Mouse (Mus musculus): ENCODE results near the gene Nrd1. TPM values are rescaled to one million over a fixed set of nuclear protein-coding genes. Genes with fewer than 3 reads are reported as not detected.
A peak's percentile ranks its signal among the peaks of the same experiment; 100 is the strongest.

The Nrd1 gene
- total RNA-seq (2021): 100 to 1,000 TPM; 155 to 157 TPM

DNA sequence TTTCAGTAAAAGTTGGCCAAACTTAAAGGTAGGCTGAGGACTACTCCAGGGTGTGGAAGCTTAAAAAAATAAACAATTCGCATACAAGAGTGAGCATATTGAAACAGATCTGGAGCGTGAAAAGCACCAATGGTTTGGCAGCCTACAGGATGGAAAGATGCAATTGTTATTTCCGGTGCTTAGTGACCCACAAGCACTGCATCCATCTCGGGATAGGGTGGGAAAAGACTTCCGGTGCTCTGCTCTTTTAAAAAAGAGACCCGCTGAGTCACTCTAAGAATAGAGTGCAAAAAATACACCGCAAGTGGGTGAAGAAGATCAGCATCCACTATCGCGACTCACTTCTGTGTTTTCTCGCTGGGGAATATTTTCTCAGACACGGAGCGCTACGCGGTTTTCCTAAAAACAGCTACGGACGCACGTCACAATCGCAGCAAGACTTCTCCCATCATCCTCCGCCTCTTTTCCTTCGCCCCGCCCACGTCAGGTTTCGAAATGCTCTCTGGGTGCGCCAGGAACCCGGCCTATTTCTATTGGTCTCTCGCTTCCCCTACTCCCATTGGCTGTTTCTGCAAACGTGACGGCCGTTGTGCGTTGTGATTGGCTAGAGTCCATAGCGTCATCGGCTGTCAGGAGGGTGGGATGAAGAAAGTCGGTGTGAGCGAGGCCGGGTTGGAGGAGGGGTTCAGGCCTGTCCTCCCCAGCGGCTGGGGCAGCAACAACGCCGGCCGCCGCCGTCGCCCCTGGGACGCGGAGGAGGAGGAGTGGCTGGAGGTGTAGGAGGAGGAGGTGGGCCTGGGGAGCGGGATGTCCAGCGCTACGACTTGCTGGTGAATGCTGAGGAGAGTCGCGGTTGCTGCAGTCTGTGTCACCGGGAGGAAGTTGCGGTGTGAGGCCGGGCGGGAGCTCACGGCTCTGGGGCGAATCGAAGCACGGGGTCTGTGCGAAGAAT lies at the start of gene Nrd1:
Gene Nrd1, plus strand, starts transcription at position 657 of the 952 bp plus-strand sequence.
- DNase-seq (ENCODE audit: extremely low spot score in 1 of 2, low spot score in 2 of 2): peak; percentile 99
- intact Hi-C loops (cut with DNase I): no loop called here

DNA sequence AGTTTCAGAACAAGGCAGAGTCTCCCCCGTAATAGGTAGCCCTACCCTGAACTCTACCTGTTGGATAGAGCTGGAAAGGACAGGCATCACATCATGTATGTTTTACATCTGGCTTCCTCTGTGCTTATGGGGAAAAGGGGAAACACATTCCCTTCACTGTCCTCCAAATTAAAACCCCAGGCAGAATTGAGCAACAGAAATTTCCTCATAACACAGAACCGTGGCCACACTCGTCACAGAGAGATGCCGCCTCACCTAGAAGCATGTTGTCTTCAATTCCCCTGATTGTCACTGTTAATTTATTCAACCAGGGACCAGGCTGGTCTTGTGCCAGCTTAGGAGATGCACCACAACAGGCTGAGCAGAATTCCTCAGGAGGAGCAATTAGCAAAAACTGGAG lies 48.8 kb upstream of the Nrd1 start:
- no peak for DNase-seq (ENCODE audit: extremely low spot score in 1 of 2, low spot score in 2 of 2)
- intact Hi-C loops (cut with DNase I): no loop called here

DNA sequence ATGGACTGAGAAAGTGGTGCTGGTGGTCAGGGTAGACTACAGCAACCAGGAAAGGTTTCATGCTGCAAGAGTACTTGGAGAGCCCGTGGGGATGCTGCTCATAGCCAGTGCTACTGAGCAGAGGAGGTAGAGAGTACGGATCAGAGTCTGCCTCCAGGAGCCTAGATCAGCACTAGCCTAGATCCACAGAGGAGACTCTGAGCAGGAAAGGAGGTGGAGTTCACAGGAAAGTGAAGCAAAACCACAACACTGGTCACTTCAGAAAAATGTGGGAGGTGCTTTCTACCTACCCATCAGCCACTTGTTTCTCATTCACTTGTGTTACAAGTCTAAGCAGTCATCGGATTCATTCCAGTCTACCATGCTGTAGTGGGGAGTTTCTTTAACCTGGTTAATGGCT lies 40.8 kb upstream of the Nrd1 start:
- intact Hi-C loops (cut with DNase I): no loop called here
- DNase-seq (ENCODE audit: extremely low spot score in 1 of 2, low spot score in 2 of 2): no peak

DNA sequence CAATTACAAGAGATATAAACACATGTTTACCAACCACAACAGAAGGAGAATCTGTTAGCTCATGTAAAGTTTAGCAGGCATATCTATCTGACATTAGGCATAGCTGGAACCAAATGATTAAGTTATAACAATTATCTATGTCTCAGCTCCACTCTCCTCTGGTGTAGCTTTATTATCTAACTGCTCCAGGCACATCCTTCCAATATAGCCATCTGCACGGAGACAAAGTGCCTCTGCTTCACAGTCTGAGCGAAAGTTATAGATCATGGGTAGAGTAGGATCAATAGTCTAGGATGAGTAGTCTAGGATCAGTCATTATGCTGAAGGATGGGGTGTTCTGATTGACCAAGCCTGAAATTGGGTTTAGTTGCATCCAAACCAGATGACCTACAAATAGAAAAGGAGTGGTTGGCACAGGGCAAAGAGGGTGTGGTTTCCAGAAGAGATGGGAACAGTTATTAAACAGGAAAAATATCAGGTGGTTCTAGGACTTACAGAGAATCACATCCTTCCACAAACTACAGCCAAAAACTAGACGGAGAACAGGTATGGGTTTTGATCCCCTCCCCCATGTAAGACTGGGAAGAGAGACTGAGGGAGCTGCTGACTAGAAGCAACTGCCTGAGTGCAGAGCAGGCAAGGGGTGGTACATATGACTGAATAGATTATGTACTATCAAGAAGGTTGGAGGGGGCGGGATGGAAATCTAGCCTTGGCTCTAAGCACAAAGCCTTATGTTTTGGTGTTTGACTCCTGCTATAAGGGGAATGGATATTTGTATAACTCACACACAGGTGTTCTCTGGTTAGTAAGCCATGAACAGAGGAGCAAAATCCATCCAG lies 39.6 kb upstream of the Nrd1 start:
- DNase-seq (ENCODE audit: extremely low spot score in 1 of 2, low spot score in 2 of 2): no peak
- intact Hi-C loops (cut with DNase I): no loop called here

DNA sequence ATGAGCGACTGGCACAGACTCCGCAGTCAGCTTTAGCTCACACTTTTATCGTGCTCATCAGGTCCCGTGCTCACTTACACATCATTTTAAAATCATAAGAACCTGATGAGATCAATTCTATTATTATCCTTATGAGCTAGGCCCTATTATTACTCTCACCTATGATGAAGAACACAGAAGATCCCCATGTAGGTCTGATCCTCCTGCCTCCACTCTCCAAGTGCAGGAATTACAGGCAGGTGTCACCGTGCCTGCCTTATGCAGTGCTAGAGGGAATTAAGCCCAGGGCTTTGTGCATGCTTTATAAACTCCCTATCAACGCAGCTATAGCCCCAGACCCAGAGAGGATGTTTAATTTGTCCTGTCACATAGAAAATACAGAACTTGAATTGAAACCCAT lies 37.4 kb upstream of the Nrd1 start:
- intact Hi-C loops (cut with DNase I): no loop called here

DNA sequence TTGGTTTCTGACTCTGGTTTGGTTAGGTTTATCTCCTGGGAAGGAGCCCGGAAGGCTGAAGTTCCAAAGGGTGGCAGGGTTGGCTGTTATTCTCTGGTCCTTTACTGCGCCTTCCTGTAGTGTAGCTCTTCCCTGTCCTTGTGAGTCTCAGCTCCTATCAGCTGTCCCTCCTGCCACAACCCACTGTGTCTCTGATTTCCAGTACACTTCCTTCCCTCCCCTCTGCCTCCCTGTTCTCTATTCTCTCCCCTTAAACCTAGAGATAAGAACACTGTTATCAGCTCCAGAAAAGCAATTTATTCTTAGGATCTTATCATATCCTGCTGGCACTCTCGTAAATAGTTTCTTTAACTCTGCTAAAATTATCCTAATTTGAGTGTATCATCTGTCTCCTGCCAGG lies 30.9 kb upstream of the Nrd1 start:
- no peak for DNase-seq (ENCODE audit: extremely low spot score in 1 of 2, low spot score in 2 of 2)
- intact Hi-C loops (cut with DNase I): no loop called here

More for the DNA sequence above, 37.4 kb upstream of the Nrd1 start:
- no peak for DNase-seq (ENCODE audit: extremely low spot score in 1 of 2, low spot score in 2 of 2)

DNA sequence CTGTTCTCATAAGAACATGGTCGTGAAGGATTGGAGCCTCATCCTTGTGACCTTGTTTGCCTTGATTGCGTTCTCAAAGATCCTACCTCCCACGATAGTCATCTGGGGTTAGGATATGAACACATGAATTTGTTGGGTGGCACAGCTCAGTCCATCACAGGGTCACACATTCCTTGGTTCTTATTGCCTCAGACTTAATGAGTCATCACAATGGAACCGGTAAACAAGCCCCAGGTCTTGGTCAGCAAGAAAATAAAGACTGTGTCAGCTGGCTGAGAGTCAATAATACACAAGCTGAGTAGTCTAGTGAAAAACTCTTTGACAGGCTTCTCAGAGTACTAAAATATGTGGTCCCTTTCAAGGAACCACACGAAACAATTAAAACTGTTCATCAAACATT lies 29.4 kb upstream of the Nrd1 start:
- intact Hi-C loops (cut with DNase I): no loop called here
- DNase-seq (ENCODE audit: extremely low spot score in 1 of 2, low spot score in 2 of 2): no peak

DNA sequence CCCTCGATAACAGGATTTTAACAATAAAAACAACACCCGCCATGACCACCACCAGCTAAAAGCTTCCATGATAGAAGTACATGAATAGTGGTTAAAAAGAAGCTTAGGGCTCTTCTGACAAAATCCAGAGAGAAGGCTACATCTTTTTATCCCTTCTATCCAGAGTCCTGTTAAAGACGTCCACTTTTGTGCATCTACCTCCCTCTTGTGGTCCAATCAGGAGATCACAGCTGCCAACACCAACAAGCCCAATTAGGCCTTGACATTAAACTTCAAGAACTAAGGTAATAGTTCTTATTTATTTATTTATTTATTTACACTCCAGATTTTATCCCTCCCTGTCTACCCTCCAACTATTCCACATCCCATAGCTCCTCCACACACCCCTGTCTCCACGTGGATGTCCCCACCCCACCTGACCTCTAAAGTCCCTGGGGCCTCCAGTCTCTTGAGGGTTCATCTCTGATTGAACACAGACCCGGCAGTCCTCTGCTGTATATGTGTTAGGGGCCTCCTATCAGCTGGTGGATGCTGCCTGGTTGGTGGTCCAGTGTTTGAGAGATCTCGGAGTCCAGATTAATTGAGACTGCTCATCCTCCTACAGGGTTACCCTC lies 23.9 kb upstream of the Nrd1 start:
- intact Hi-C loops (cut with DNase I): loop anchor here (1.0 kb wide), 1 partner anchor 106 kb away; no protein-coding TSS in a partner anchor
- DNase-seq (ENCODE audit: extremely low spot score in 1 of 2, low spot score in 2 of 2): peak; percentile 51 to 66

DNA sequence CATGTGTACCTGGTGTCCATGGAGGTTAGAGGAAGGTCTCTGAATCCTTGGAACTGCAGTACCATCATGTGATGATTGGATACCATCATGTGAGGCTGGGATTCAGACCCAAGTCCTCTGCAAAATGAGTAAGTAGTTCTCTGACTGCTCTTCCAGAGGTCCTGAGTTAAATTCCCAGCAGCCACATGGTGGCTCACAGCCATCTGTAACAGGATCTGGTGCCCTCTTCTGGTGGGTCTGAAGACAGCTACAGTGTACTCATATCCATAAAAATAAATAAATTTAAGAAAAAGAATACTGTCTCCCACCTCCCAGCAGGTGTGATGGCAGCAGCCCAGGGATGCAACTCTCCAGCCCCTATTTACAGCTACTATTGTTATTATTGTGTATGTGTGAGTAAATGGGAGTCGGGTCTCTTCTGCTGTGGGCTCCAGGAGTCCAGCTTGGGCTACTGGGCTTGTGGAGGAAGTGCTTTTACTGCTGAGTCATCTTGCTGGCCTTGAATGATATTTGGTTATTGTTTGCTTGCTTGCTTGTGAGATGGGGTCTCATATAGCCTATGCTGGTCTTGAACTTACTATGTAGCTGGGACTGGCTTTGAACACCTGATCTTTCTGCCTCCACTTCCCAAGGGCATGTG lies 13.5 kb upstream of the Nrd1 start:
- no peak for DNase-seq (ENCODE audit: extremely low spot score in 1 of 2, low spot score in 2 of 2)
- intact Hi-C loops (cut with DNase I): no loop called here

DNA sequence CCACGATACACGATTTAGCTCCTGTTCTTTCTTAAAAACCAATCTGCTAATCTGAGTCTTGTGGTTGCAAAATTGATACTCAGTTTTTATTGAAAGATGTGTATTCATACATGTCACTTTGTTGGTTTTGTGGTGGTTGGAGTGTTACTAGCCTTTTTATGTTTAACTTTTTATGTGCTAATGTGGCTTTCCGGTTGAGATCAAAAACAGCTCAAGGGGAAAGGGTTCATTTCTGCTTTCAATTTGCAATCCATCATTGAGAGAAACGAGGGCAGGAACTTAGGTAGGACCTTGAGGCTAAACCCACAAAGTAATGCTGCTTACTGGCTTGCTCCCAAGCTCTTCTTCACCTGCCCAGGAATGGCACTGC lies 13.0 kb upstream of the Nrd1 start:
- intact Hi-C loops (cut with DNase I): no loop called here
- DNase-seq (ENCODE audit: extremely low spot score in 1 of 2, low spot score in 2 of 2): no peak

DNA sequence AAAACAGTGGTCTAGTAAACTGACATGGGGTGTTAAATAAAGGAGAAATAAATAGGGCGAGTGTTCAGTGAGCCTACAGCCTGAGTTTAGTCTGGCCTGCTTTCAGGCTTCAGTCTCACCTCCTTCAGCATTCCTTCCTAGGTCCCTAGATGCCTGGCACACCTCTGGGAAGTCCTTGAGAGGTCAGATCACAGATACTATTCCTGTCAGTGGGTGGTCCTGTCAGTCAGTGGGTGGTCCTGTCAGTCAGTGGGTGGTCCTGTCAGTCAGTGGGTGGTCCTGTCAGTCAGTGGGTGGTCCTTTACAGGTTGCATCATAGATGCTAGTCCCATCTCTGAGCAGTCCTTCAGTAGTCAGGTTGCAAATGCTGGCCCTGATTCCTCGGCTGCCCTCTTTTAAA lies 11.0 kb upstream of the Nrd1 start:
- DNase-seq (ENCODE audit: extremely low spot score in 1 of 2, low spot score in 2 of 2): no peak
- intact Hi-C loops (cut with DNase I): no loop called here

DNA sequence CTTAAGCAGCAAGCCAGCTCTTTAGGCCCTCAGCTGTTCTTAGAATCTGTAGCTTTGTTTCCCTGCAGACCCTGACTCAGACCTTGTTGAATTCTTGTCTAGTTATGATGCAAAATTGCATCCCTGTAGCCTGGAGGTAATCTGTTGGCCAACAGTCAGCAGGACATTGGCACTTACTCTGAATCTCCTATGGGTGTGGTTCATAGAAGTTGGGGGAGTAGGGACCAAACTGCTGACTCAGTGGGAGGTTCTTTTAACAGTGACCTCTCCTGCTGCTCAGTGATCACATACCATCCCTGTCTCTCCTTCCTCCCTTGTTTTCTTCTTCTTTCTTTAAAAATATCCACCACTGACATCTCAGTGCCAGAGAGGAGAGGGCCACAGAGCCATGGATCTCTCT lies 10.4 kb upstream of the Nrd1 start:
- DNase-seq (ENCODE audit: extremely low spot score in 1 of 2, low spot score in 2 of 2): no peak
- intact Hi-C loops (cut with DNase I): no loop called here

DNA sequence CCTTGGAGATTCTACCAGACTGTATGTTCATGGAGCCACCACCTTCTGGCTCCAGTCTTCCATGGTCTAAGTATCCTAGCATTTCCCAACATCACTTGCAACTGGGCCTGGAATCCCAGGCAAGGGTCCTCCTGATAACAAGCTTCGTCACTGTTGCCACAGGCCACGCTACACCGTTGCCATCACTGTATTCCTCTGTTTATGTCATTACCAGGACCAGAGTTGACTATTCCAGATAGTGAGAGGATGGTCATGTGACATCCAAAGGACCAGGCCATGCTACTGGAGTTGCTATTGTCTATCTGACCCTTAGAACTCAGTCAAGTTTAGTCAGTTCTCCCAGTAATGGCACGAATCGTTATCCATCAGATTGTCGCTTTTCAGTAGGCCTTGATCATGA lies 9.9 kb upstream of the Nrd1 start:
- no peak for DNase-seq (ENCODE audit: extremely low spot score in 1 of 2, low spot score in 2 of 2)
- intact Hi-C loops (cut with DNase I): no loop called here

DNA sequence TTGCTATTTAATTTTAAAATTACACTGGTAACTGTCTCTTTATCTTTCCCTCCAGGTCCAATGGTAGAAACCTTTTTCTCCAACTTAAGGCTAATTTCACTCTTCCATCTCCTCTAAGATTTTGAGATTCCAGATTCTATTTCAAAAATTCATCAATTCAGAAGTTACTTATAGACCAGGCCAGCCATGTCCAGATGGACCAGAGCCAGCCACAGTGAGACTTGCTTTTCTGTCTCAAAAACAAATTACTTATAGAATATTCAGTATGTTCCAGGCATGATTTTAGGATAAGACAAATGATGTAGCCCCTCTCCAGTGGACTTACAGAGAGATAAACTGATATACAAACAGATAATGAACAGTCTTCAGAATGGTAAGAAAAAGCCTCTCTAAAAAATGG lies 8.6 kb upstream of the Nrd1 start:
- intact Hi-C loops (cut with DNase I): no loop called here

DNA sequence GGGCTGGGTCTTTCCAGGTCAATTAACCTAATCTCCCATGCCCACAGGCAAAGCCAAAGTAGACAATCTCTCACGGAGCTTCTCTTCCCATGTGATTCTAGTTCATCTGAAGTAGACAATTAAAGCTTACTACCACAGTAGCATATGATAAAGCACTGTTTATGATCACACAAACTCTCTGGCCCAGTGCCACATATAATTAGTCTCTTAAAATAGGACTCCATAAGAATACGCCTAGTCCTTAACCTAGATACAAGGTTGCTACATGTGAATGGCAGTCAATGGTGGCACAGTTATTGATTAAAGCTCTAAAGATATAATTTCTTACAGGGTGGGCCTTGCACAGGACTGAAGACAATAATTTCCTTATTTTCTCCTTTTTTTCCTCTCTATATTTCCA lies 7.5 kb upstream of the Nrd1 start:
- no peak for DNase-seq (ENCODE audit: extremely low spot score in 1 of 2, low spot score in 2 of 2)
- intact Hi-C loops (cut with DNase I): no loop called here

More for the DNA sequence above, 8.6 kb upstream of the Nrd1 start:
- no peak for DNase-seq (ENCODE audit: extremely low spot score in 1 of 2, low spot score in 2 of 2)

DNA sequence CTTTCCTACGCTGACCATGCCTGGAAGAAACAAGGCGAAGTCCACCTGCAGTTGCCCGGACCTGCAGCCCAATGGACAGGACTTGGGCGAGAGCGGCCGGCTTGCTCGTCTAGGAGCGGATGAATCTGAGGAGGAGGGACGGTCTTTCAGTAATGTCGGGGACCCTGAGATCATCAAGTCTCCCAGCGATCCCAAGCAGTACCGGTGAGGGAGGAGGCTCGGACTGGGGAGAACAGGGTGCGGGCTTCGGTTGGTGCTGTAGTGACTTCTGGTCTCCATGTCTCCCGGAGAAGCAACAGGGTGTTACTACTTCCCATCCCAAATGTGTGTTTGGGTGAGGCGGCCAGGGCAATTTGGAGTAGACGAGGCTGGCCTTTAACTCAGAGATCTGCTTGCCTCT lies 506 bp downstream of the Nrd1 start:
- no peak for DNase-seq (ENCODE audit: extremely low spot score in 1 of 2, low spot score in 2 of 2)
- intact Hi-C loops (cut with DNase I): no loop called here

DNA sequence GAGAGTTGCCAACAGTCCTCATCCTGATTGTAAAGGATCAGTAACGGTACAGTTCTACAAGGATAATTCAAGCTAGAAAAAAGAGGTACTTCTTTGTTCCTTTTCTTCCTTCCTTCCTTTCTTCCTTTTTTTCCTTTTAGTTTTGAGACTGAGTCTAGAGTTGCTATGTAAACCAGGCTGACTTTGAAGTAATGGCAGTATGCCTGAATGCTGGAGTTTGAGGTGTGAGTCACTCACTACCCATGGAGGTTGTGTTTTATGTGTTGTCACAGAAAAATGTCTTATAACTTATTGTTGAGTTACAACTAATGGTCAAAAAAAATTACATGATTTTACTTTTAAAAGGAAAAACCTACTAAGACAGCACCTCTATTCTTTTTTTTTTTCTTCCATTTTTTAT lies 7.6 kb downstream of the Nrd1 start:
- intact Hi-C loops (cut with DNase I): no loop called here
- no peak for DNase-seq (ENCODE audit: extremely low spot score in 1 of 2, low spot score in 2 of 2)

DNA sequence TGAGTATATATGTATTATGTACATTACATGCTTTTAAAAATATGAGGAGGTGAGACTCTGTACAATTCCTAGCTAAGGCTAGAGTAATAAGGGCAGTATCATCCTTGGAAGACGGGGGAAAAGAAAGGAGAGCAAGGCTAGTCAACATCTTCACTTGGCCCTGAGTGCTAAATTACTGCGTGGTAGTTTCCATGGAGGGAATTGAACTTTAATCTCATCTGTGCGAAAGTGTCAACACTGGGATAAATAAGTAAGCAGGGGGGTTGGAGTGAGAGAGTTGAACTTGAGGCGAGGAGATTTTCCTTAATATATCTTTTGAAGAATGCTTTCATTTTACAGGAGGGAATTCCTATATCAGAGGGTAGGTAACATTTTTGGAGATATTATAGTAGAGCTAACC lies 13.6 kb downstream of the Nrd1 start:
- intact Hi-C loops (cut with DNase I): no loop called here
- DNase-seq (ENCODE audit: extremely low spot score in 1 of 2, low spot score in 2 of 2): no peak

DNA sequence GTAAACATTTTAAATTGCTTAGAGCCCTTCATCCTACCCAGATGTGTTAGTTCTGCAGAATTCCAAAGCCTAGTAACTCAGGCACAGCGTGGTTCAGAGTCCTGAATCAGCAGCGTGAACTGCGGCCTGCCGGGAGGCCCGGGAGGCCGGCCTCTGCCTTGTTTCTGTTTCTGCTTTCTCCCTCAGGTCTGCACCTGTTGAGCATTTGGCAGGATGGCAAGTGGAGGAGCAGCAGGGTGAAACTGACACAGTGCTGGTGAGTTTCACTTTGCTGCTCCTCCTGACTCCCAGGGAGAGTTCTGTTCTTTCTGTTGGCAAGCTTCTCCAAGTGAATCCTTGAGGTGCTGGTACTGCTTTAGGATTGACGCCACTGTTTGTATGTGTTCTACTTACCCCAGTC lies 17.0 kb downstream of the Nrd1 start:
- peak in 1 of 2 experiments; percentile 36 for DNase-seq (ENCODE audit: extremely low spot score in 1 of 2, low spot score in 2 of 2)
- intact Hi-C loops (cut with DNase I): no loop called here

Data from left cerebral cortex, postnatal 10 days (tissue).